Mouse (Mus musculus) stomach, embryonic 16.5 days (tissue): ENCODE measurements around the gene Sae1. TPM values are rescaled to one million over a fixed set of nuclear protein-coding genes. Genes with fewer than 3 reads are reported as not detected.

Experiments
- ATAC-seq: fragments of 200-750 bp; cut with Nextera tagmentation; 2 replicates; pipeline ENCODE4 v1.8.0; 2017; ENCODE audit warnings: moderate number of reproducible peaks, moderate TSS enrichment; ENCODE audit not compliant: insufficient read depth, low FRiP score
- H3K27ac ChIP-seq: fragments of 300-500 bp; sonication (generic); 2 replicates; pipeline ENCODE4 v1.5.1; 2014; ENCODE audit warnings: low read length
- H3K27me3 ChIP-seq: fragments of 300-500 bp; sonication (generic); 2 replicates; pipeline ENCODE4 v1.6.1; 2014; ENCODE audit warnings: low read length, control low read depth, mixed read lengths; ENCODE audit not compliant: control insufficient read depth, insufficient read depth
- H3K36me3 ChIP-seq: fragments of 300-500 bp; sonication (generic); 2 replicates; pipeline ENCODE4 v1.6.1; 2014; ENCODE audit warnings: low read length; ENCODE audit not compliant: control insufficient read depth, insufficient read depth
- H3K4me1 ChIP-seq: fragments of 300-500 bp; sonication (generic); 2 replicates; pipeline ENCODE4 v1.6.1; 2014; ENCODE audit warnings: low read length, control low read depth, mixed read lengths; ENCODE audit not compliant: control insufficient read depth, insufficient read depth
- H3K4me2 ChIP-seq: fragments of 300-500 bp; sonication (generic); 2 replicates; pipeline ENCODE4 v1.6.1; 2014; ENCODE audit warnings: low read depth, low read length, mixed read lengths
- H3K4me3 ChIP-seq: fragments of 300-500 bp; sonication (generic); replicated peaks from 2 replicates; pipeline ENCODE4 v1.5.1; 2014; ENCODE audit warnings: mild to moderate bottlenecking, low read length
- H3K9ac ChIP-seq: fragments of 300-500 bp; sonication (generic); 2 replicates; pipeline ENCODE4 v1.6.1; 2014; ENCODE audit warnings: low read length
- H3K9me3 ChIP-seq: fragments of 300-500 bp; sonication (generic); replicated peaks from 2 replicates; pipeline ENCODE4 v1.6.1; 2016; ENCODE audit warnings: low read length, control low read depth; ENCODE audit not compliant: control insufficient read depth
- WGBS: fragments of 180-500 bp; shearing (Covaris S2); extraction: QIAGEN DNeasy Blood & Tissue Kit; methylation state at CpG from one replicate; pipeline ENCODE4 v1.1.7; 2014; 5-methylcytosine and 5-hydroxymethylcytosine counted together
- polyA plus RNA-seq: library from polyadenylated mRNA; unstranded; fragments of >200 nt; fragmentation: Nextera tagmentation; extraction: Ambion mirVana; gene quantifications from 2 replicates; pipeline ENCODE4 v1.2.1, GENCODE M21; 2015

The Sae1 gene
- polyA plus RNA-seq, 1 experiment from 2014 or later: 256 TPM

DNA sequence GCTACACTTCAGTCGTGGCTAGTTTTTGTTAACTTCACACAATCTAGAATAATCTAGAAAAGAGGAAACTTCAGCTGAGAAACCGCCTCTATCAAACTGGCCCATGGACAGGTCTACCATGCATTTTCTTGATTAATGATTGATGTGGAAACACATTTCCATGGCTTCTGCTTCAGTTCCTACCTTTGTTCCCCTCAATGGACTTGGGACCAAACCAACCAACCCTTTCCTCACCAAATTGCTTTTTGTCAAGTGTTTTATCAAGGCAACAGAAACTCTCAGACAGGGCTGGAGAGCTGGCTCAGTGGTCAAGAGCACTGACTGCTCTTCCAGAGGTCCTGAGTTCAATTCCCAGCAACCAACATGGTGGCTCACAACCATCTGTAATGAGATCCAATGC, 17.0 kb downstream of the Sae1 start:
- no peaks in the 10 kb centered on the region for H3K9me3 ChIP-seq
- no peak overlapping the region for H3K4me2 ChIP-seq
- ATAC-seq: no peak
- H3K4me1 ChIP-seq: peaks cover 10% of the 10 kb centered on the region; the same call in 1 of the 2 replicates
- peaks cover 12% of the 10 kb centered on the region for H3K36me3 ChIP-seq
- peak overlapping the region; percentile 88; the same call in 1 of the 2 replicates for H3K27ac ChIP-seq
- no peak overlapping the region for H3K4me3 ChIP-seq
- WGBS: 71% methylated on average over 2 of the region's 2 CpGs
- H3K27me3 ChIP-seq: no peaks in the 10 kb centered on the region
- no peak overlapping the region for H3K9ac ChIP-seq

DNA sequence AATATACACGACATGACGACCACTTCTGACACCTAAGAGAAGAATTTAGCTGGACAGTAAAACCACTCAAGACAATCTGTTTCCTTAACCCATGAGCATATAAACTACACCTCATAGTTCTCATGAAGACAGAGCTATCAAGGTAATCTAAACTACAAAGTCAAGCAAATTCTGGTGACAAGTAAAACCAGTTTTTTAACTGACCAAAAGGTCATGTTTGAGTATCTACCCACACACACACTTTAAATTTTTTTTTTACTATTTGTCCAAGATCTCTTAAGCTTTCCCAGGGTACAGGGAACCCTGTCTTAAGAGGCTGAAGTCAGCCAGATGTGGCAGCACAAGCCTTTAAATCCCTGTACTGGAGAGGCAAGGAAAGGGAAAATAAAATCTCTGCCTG, 18.8 kb downstream of the Sae1 start:
- H3K4me3 ChIP-seq: no peak overlapping the region
- H3K27ac ChIP-seq: peak overlapping the region; percentile 88
- H3K4me2 ChIP-seq: no peak overlapping the region
- peaks cover 16% of the 10 kb centered on the region; the same call in 1 of the 2 replicates for H3K4me1 ChIP-seq
- H3K36me3 ChIP-seq: peaks cover 5% of the 10 kb centered on the region
- ATAC-seq: peak; percentile 41; the same call in 1 of the 2 replicates
- H3K9me3 ChIP-seq: no peaks in the 10 kb centered on the region
- no peaks in the 10 kb centered on the region for H3K27me3 ChIP-seq
- WGBS: 70% methylated on average over 2 of the region's 2 CpGs
- no peak overlapping the region for H3K9ac ChIP-seq

DNA sequence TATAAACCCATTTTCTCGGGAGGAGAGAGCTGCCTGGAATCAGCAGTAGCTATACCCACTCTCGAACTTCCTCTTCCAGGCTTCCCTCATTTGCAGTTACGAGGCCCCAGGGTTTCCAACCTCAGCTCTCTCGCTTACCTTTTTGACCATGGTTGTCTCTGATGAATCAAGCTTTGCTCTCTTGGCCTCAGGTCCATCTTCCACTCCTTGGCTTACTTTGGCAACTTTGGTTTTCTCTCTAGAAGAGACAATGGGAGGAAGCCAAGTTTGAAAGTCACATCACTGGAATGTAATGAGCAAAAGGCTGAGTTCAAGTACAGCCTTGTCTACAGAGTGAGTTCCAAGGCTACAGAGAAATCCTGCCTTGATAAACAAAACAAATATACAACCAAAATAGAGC, 20.9 kb downstream of the Sae1 start:
- Histone ChIP-seq H3K27ac (peak overlapping the region; percentile 84), H3K36me3 (peaks cover 5% of the 10 kb centered on the region), H3K9me3 (no peaks in the 10 kb centered on the region), H3K4me2 (no peak overlapping the region), H3K27me3 (no peaks in the 10 kb centered on the region), H3K4me3 (no peak overlapping the region), H3K4me1 (peaks cover 16% of the 10 kb centered on the region; the same call in 1 of the 2 replicates), H3K9ac (no peak overlapping the region)
- ATAC-seq: no peak
- WGBS: 75% methylated on average over 4 of the region's 4 CpGs

DNA sequence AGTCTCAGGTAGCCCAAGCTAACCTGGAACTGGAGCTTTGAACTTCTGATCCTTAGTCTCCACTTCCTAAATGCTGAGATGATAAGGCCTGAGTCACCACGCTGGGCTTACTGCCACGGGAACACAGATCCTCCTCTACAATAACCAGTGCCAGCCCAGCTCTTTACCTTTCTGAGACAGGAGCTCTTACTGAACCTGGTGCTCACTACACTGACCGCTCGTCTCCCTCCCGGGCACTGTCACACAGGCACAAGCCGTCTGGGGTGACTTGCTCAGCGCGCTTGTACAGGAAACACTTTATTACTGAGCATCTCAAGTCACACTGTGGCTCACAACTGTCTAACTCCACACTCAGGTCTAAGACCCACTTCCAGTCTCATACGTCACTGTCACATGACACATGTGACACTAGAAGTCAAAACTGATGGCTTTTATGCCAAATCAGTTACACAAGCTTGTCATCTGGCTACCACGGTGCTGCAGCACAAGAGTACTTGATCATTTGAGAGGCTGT, 21.4 kb downstream of the Sae1 start:
- Histone ChIP-seq H3K4me1 (peaks cover 16% of the 10 kb centered on the region; the same call in 1 of the 2 replicates), H3K27ac (peak overlapping the region; percentile 84), H3K4me3 (no peak overlapping the region), H3K9ac (no peak overlapping the region), H3K4me2 (no peak overlapping the region), H3K9me3 (no peaks in the 10 kb centered on the region), H3K27me3 (no peaks in the 10 kb centered on the region), H3K36me3 (peaks cover 5% of the 10 kb centered on the region)
- ATAC-seq: peak; percentile 54; the same call in 1 of the 2 replicates
- 73% methylated on average over 10 of the region's 10 CpGs for WGBS

DNA sequence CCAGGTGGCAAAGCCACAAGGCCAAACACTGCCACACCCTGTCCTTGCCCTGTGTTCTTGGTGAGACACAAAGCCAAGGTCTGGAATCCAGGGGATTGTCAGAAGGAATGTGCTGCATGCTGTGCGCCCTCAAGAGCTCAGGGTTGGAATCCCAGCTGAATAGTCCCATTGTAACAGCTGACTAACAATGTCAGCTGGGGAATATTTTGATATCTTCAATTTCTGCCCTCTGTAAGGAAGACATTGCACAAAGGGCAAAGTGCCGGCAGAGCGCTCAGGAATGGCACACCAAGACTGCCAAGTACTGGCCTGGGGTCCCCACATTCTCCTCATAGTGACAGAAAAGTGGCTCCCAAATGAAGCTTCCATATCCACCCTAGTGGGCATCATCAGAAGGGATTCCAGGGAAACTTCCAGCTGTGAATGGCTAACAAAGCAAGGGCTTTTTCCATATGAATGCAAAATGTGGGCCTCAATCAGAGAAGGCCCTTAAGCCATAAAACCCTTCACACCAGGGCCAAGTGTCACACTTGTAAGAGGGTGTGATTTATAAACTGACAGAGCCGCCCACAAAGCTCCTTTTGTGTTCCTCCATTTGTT, 22.6 kb downstream of the Sae1 start:
- H3K4me2 ChIP-seq: no peak overlapping the region
- H3K27ac ChIP-seq: peak overlapping the region; percentile 84
- no peak overlapping the region for H3K4me3 ChIP-seq
- H3K9me3 ChIP-seq: no peaks in the 10 kb centered on the region
- 49% methylated on average over 4 of the region's 4 CpGs for WGBS
- peaks cover 5% of the 10 kb centered on the region for H3K36me3 ChIP-seq
- 0 out of 2 replicates have a peak, but pooled peaks have one; percentile 51 for ATAC-seq
- H3K4me1 ChIP-seq: peaks cover 16% of the 10 kb centered on the region; the same call in 1 of the 2 replicates
- no peaks in the 10 kb centered on the region for H3K27me3 ChIP-seq
- peak overlapping the region; percentile 17; the same call in 1 of the 2 replicates for H3K9ac ChIP-seq

DNA sequence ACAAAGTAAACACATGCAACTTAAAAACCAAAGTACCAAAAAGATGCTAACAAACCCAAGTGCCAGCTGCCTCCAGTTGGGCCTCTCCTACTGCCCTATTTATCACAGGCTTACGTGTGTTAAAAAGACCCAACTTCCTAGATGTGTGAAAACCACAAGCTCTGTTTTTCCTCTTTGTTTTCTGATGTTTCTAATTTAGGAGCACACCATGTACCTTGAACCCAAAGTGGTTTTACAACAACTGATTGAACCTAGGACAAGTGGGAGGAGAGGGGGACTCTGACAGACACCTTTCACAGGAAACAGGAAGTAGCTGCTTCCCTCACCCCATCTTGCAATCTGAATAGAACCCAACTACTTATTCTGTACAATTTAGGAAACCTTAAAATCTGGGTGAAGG, 23.3 kb downstream of the Sae1 start:
- Histone ChIP-seq H3K4me1 (peaks cover 13% of the 10 kb centered on the region; the same call in 1 of the 2 replicates), H3K27me3 (no peaks in the 10 kb centered on the region), H3K9me3 (no peaks in the 10 kb centered on the region), H3K27ac (peak overlapping the region; percentile 84), H3K4me3 (no peak overlapping the region), H3K9ac (no peak overlapping the region), H3K4me2 (no peak overlapping the region), H3K36me3 (peaks cover 5% of the 10 kb centered on the region)
- ATAC-seq: no peak
- 47% methylated on average over 1 of the region's 1 CpGs for WGBS

DNA sequence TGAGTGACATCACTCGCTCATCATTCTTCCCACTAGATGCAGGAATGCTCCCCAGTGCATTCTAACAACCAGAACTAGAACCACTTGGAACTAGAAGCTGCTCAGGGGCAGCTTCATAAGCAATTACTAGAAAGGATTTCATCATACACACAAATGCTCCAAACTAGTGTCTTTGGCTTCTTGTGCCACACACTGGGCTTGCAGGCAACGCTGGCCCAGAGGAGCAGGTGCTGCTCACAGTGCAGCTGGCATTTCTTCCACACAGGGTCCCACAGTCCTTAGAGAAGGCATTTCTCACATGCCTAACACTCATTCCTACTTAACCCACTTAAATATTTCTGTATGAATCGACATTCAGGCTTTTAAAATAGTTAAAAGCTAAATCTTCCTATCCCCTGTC, 30.0 kb downstream of the Sae1 start:
- 94% methylated on average over 3 of the region's 3 CpGs for WGBS
- Histone ChIP-seq H3K27me3 (no peaks in the 10 kb centered on the region), H3K4me1 (no peaks in the 10 kb centered on the region), H3K36me3 (peaks cover 15% of the 10 kb centered on the region; the same call in 1 of the 2 replicates), H3K27ac (no peak overlapping the region), H3K9ac (no peak overlapping the region), H3K4me3 (no peak overlapping the region), H3K9me3 (no peaks in the 10 kb centered on the region), H3K4me2 (no peak overlapping the region)
- no peak for ATAC-seq

DNA sequence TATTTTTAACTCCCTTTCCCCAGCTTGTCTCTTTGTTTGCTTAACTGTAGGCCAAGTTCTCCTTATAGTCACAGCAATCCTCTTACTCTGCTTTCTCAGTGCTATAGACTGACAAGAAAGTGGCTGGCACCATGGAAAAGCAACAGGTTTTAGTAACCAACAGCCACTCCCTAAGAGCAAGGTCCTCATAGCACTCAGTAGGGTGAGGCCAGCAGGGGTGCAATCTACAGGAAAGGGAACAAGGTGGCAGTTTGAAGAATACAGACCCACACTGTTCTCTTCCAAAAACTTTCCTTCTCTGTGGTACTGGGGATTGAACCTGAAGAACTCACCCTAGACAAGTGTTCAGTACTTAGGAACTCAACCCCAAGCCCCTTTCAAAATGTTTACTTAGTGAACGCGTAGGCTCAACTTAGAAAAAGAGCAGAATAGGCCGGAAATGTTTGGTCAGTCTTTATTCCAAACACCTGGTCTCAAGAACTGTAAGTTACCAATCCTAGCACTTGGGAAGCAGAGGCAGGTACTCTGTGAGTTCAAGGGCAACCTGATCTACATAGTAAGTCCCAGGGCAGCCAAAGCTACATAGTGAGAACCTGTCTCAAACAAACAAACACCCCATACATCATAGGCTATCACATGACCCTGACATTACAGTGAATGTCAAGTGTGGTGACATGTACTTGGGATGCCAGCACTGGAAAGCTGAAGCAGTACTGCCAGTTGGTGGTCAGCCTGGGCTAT, 31.6 kb downstream of the Sae1 start:
- H3K27ac ChIP-seq: peak overlapping the region; percentile 50
- ATAC-seq: peak; percentile 80; the same call in 1 of the 2 replicates
- H3K4me3 ChIP-seq: no peak overlapping the region
- H3K4me1 ChIP-seq: no peaks in the 10 kb centered on the region
- H3K36me3 ChIP-seq: peaks cover 15% of the 10 kb centered on the region; the same call in 1 of the 2 replicates
- no peaks in the 10 kb centered on the region for H3K9me3 ChIP-seq
- H3K27me3 ChIP-seq: no peaks in the 10 kb centered on the region
- no peak overlapping the region for H3K9ac ChIP-seq
- no peak overlapping the region for H3K4me2 ChIP-seq
- 56% methylated on average over 3 of the region's 3 CpGs for WGBS

DNA sequence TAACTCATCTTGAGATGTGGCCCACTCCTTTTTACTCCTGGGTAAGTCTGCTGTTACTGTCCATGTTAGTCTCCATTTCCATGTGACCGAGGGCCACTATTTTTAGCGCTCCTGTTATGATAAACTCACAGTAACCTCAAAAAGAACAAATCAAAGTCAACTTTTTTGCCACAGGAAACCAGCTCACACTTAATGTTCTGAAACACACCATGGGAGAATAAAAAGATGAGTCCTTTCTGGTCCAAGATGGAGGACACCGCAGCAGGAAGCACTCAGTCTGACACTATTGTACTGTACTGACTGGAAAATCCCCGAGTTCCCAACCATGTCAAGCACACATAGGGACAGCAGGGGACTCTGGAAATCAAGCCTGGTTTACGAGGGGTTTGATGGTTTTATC, 37.6 kb downstream of the Sae1 start:
- Histone ChIP-seq H3K4me1 (no peaks in the 10 kb centered on the region), H3K27me3 (no peaks in the 10 kb centered on the region), H3K9ac (no peak overlapping the region), H3K27ac (no peak overlapping the region), H3K36me3 (peaks cover 5% of the 10 kb centered on the region; the same call in 1 of the 2 replicates), H3K4me2 (no peak overlapping the region), H3K9me3 (no peaks in the 10 kb centered on the region), H3K4me3 (no peak overlapping the region)
- no peak for ATAC-seq
- WGBS: 73% methylated on average over 5 of the region's 5 CpGs
